Mouse (Mus musculus) heart, embryonic 10.5 days (tissue): ENCODE results near the gene Banf2. TPM values are rescaled to one million over a fixed set of nuclear protein-coding genes. Genes with fewer than 3 reads are reported as not detected.
A peak's percentile ranks its signal among the peaks of the same experiment; 100 is the strongest.

ENCODE experiments used
- DNase-seq: peaks from one replicate; pipeline ENCODE4 v3.0.0-alpha.2; 2017; ENCODE audit warnings: low spot score
- H3K27ac ChIP-seq: fragments of 300-500 bp; sonication (generic); 2 replicates; pipeline ENCODE4 v1.5.1; 2016; ENCODE audit warnings: mild to moderate bottlenecking
- H3K27me3 ChIP-seq: fragments of 300-500 bp; sonication (generic); 2 replicates; pipeline ENCODE4 v1.6.1; 2016; ENCODE audit warnings: mild to moderate bottlenecking; ENCODE audit not compliant: poor library complexity, insufficient read depth, severe bottlenecking
- H3K36me3 ChIP-seq: fragments of 300-500 bp; sonication (generic); 2 replicates; pipeline ENCODE4 v1.6.1; 2016; ENCODE audit warnings: mild to moderate bottlenecking, moderate library complexity
- H3K4me1 ChIP-seq: fragments of 300-500 bp; sonication (generic); 2 replicates; pipeline ENCODE4 v1.6.1; 2016; ENCODE audit warnings: mild to moderate bottlenecking
- H3K4me3 ChIP-seq: fragments of 300-500 bp; sonication (generic); 2 replicates; pipeline ENCODE4 v1.5.1; 2016; ENCODE audit warnings: mild to moderate bottlenecking, moderate library complexity
- H3K9me3 ChIP-seq: fragments of 300-500 bp; sonication (generic); 2 replicates; pipeline ENCODE4 v1.6.1; 2016; ENCODE audit warnings: mild to moderate bottlenecking, moderate library complexity
- WGBS: fragments of 180-500 bp; shearing (Covaris S2); methylation state at CpG from one replicate; pipeline ENCODE4 v1.1.7; 2016; 5-methylcytosine and 5-hydroxymethylcytosine counted together
- polyA plus RNA-seq: library from polyadenylated mRNA; unstranded; fragments of >200 nt; fragmentation: Nextera tagmentation; extraction: Ambion mirVana; gene quantifications from 2 replicates; pipeline ENCODE4 v1.2.1, GENCODE M21; 2016

The Banf2 gene
- polyA plus RNA-seq, 1 experiment from 2014 or later: not detected

- 0 out of 2 replicates have a peak, but pooled peaks cover 3% of the 10 kb centered on the region for H3K36me3 ChIP-seq
- DNase-seq: no peak
- WGBS: 78% methylated on average over 1 of the region's 1 CpGs
- peaks cover 33% of the 10 kb centered on the region for H3K4me1 ChIP-seq
- H3K4me3 ChIP-seq: peak overlapping the region; percentile 96
- no peaks in the 10 kb centered on the region for H3K9me3 ChIP-seq
- no peaks in the 10 kb centered on the region for H3K27me3 ChIP-seq
- H3K27ac ChIP-seq: peak overlapping the region; percentile 98
Observed at GRCm38 (mm10) chr2:144009081-144009480, 23.8 kb upstream of the Banf2 start.

GRCm38 (mm10) chr2:144009551-144010281, 23.1 kb upstream of the Banf2 start:
- Histone ChIP-seq H3K4me3 (peak overlapping the region; percentile 96), H3K27me3 (no peaks in the 10 kb centered on the region), H3K36me3 (0 out of 2 replicates have a peak, but pooled peaks cover 3% of the 10 kb centered on the region), H3K4me1 (peaks cover 30% of the 10 kb centered on the region), H3K9me3 (no peaks in the 10 kb centered on the region), H3K27ac (peak overlapping the region; percentile 98)
- no peak for DNase-seq
- WGBS: 3% methylated on average over 27 of the region's 30 CpGs

- no peaks in the 10 kb centered on the region for H3K27me3 ChIP-seq
- H3K9me3 ChIP-seq: no peaks in the 10 kb centered on the region
- H3K36me3 ChIP-seq: 0 out of 2 replicates have a peak, but pooled peaks cover 3% of the 10 kb centered on the region
- DNase-seq: peak; percentile 91
- peaks cover 23% of the 10 kb centered on the region for H3K4me1 ChIP-seq
- peak overlapping the region; percentile 98 for H3K27ac ChIP-seq
- WGBS: under 1% methylated on average over 73 of the region's 107 CpGs
- peak overlapping the region; percentile 96 for H3K4me3 ChIP-seq
Observed at GRCm38 (mm10) chr2:144010282-144011044, 22.4 kb upstream of the Banf2 start.

- peaks cover 19% of the 10 kb centered on the region for H3K4me1 ChIP-seq
- peak within 1 kb of the TSS; percentile 96 for H3K4me3 ChIP-seq
- under 1% methylated on average over 52 of the region's 53 CpGs for WGBS
- 0 out of 2 replicates have a peak, but pooled peaks cover 3% of the 10 kb centered on the region for H3K36me3 ChIP-seq
- H3K27ac ChIP-seq: peak within 1 kb of the TSS; percentile 98
- peak; percentile 100 for DNase-seq
- no peaks in the 10 kb centered on the region for H3K27me3 ChIP-seq
- H3K9me3 ChIP-seq: no peaks in the 10 kb centered on the region
Observed at GRCm38 (mm10) chr2:144011080-144011551, 21.7 kb upstream of the Banf2 start, which contains the start of gene Rrbp1. TSS of gene Rrbp1 (minus strand) at chr2:144011263.

GRCm38 (mm10) chr2:144014051-144014450, 18.8 kb upstream of the Banf2 start:
- H3K4me1 ChIP-seq: peaks cover 16% of the 10 kb centered on the region
- no peaks in the 10 kb centered on the region for H3K9me3 ChIP-seq
- no peak overlapping the region for H3K27ac ChIP-seq
- H3K36me3 ChIP-seq: no peaks in the 10 kb centered on the region
- 80% methylated on average over 11 of the region's 11 CpGs for WGBS
- no peak for DNase-seq
- no peak overlapping the region for H3K4me3 ChIP-seq
- peaks cover under 1% of the 10 kb centered on the region for H3K27me3 ChIP-seq

- H3K4me3 ChIP-seq: no peak overlapping the region
- WGBS: 58% methylated on average over 5 of the region's 5 CpGs
- no peak for DNase-seq
Observed at GRCm38 (mm10) chr2:144014481-144014880, 18.4 kb upstream of the Banf2 start.

GRCm38 (mm10) chr2:144015861-144016260, 17.0 kb upstream of the Banf2 start:
- H3K9me3 ChIP-seq: no peaks in the 10 kb centered on the region
- H3K4me1 ChIP-seq: no peaks in the 10 kb centered on the region
- H3K36me3 ChIP-seq: no peaks in the 10 kb centered on the region
- peaks cover 10% of the 10 kb centered on the region for H3K27me3 ChIP-seq
- H3K27ac ChIP-seq: no peak overlapping the region
- H3K4me3 ChIP-seq: no peak overlapping the region
- DNase-seq: no peak
- 80% methylated on average over 9 of the region's 9 CpGs for WGBS

More at GRCm38 (mm10) chr2:144014481-144014880, 18.4 kb upstream of the Banf2 start:
- peaks cover 5% of the 10 kb centered on the region for H3K27me3 ChIP-seq
- H3K4me1 ChIP-seq: peaks cover 11% of the 10 kb centered on the region
- H3K36me3 ChIP-seq: no peaks in the 10 kb centered on the region
- H3K27ac ChIP-seq: no peak overlapping the region
- no peaks in the 10 kb centered on the region for H3K9me3 ChIP-seq

GRCm38 (mm10) chr2:144019971-144020370, 12.9 kb upstream of the Banf2 start:
- Histone ChIP-seq H3K4me1 (no peaks in the 10 kb centered on the region), H3K36me3 (no peaks in the 10 kb centered on the region), H3K27ac (no peak overlapping the region), H3K4me3 (no peak overlapping the region), H3K27me3 (peaks cover 10% of the 10 kb centered on the region), H3K9me3 (no peaks in the 10 kb centered on the region)
- WGBS: 54% methylated on average over 2 of the region's 2 CpGs
- DNase-seq: no peak

- peaks cover 14% of the 10 kb centered on the region for H3K27me3 ChIP-seq
- no peaks in the 10 kb centered on the region for H3K9me3 ChIP-seq
- no peaks in the 10 kb centered on the region for H3K4me1 ChIP-seq
- no peak overlapping the region for H3K27ac ChIP-seq
- H3K36me3 ChIP-seq: no peaks in the 10 kb centered on the region
- no peak for DNase-seq
- no peak overlapping the region for H3K4me3 ChIP-seq
- WGBS: 79% methylated on average over 3 of the region's 3 CpGs
Observed at GRCm38 (mm10) chr2:144022441-144022840, 10.4 kb upstream of the Banf2 start.

GRCm38 (mm10) chr2:144025361-144025760, 7.5 kb upstream of the Banf2 start:
- Histone ChIP-seq H3K4me1 (no peaks in the 10 kb centered on the region), H3K27me3 (peaks cover 3% of the 10 kb centered on the region; the same call in 1 of the 2 replicates), H3K9me3 (no peaks in the 10 kb centered on the region), H3K27ac (no peak overlapping the region), H3K36me3 (no peaks in the 10 kb centered on the region), H3K4me3 (no peak overlapping the region)
- WGBS: 76% methylated on average over 9 of the region's 9 CpGs
- DNase-seq: no peak

GRCm38 (mm10) chr2:144026456-144026855, 6.4 kb upstream of the Banf2 start:
- no peak for DNase-seq
- no peak overlapping the region for H3K4me3 ChIP-seq
- no peaks in the 10 kb centered on the region for H3K4me1 ChIP-seq
- WGBS: 67% methylated on average over 4 of the region's 4 CpGs
- H3K27me3 ChIP-seq: peaks cover 3% of the 10 kb centered on the region; the same call in 1 of the 2 replicates
- H3K36me3 ChIP-seq: no peaks in the 10 kb centered on the region
- no peaks in the 10 kb centered on the region for H3K9me3 ChIP-seq
- H3K27ac ChIP-seq: no peak overlapping the region

- no peak overlapping the region for H3K4me3 ChIP-seq
- no peak for DNase-seq
- H3K4me1 ChIP-seq: no peaks in the 10 kb centered on the region
- no peak overlapping the region for H3K27ac ChIP-seq
- H3K36me3 ChIP-seq: no peaks in the 10 kb centered on the region
- peaks cover under 1% of the 10 kb centered on the region; the same call in 1 of the 2 replicates for H3K27me3 ChIP-seq
- 87% methylated on average over 7 of the region's 7 CpGs for WGBS
- no peaks in the 10 kb centered on the region for H3K9me3 ChIP-seq
Observed at GRCm38 (mm10) chr2:144030791-144031190, 2.1 kb upstream of the Banf2 start.

GRCm38 (mm10) chr2:144044726-144045125, 11.9 kb downstream of the Banf2 start:
- H3K36me3 ChIP-seq: no peaks in the 10 kb centered on the region
- WGBS: 68% methylated on average over 6 of the region's 6 CpGs
- no peaks in the 10 kb centered on the region for H3K27me3 ChIP-seq

More at GRCm38 (mm10) chr2:144044726-144045125, 11.9 kb downstream of the Banf2 start:
- no peak for DNase-seq
- H3K9me3 ChIP-seq: peaks cover 5% of the 10 kb centered on the region; the same call in 1 of the 2 replicates
- no peak overlapping the region for H3K4me3 ChIP-seq
- no peak overlapping the region for H3K27ac ChIP-seq
- H3K4me1 ChIP-seq: peaks cover 9% of the 10 kb centered on the region; the same call in 1 of the 2 replicates
